Mouse (Mus musculus) MEL (cell line): ENCODE data around the gene Apbb2.

Source experiments
- CTCF ChIP-seq, 3 experiments: IDR thresholded peaks in 2 of 3; conservative IDR thresholded peaks in 1 of 3; 2 replicates each; pipeline ENCODE4 v1.5.1; 2011 to 2012; ENCODE audit warnings: low read length in 3 of 3, low read depth in 2 of 3, mild to moderate bottlenecking in 2 of 3, improper control_type of control experiment in 1 of 3, inconsistent platforms in 1 of 3, mixed read lengths in 1 of 3, moderate library complexity in 1 of 3; ENCODE audit not compliant: control insufficient read depth in 1 of 3, insufficient read depth in 1 of 3, poor library complexity in 1 of 3, severe bottlenecking in 1 of 3
- NRF1 ChIP-seq: IDR thresholded peaks from 2 replicates; pipeline ENCODE4 v1.6.1; 2014; ENCODE audit warnings: low read depth, mild to moderate bottlenecking, inconsistent platforms, low read length, improper control_type of control experiment, moderate library complexity; ENCODE audit not compliant: poor library complexity, insufficient read depth, severe bottlenecking
- SMC3 ChIP-seq: IDR thresholded peaks from 2 replicates; pipeline ENCODE4 v1.6.1; 2011; ENCODE audit warnings: low read depth, low read length, improper control_type of control experiment
- TBP ChIP-seq: IDR thresholded peaks from 2 replicates; pipeline ENCODE4 v1.8.0; 2011; ENCODE audit warnings: low read depth, low read length, improper control_type of control experiment
- ZNF384 ChIP-seq: IDR thresholded peaks from 2 replicates; pipeline ENCODE4 v1.6.1; 2012; ENCODE audit warnings: low read depth, mild to moderate bottlenecking, inconsistent platforms, low read length, improper control_type of control experiment

DNA sequence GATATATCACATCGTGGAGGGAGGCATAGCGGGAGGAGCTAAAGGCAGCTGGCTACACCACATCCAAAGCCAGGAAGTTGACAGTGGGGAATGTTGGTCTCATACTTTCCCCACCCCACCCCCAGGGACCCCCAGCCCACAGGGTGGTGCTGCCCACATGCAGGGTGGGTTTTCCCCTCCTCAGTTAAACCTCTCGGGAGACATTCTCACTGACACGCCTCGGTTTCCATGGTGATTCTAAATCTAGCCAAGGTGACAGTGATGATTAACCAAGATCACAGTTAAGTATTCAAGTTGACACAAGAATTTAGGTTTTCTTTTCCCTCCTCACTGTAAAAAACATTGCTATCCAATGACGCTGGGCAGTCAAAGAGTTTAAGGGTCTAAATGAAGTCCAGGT lies 270.2 kb downstream of the Apbb2 start:
- TF ChIP-seq NRF1: no peak
- no peak for TF ChIP-seq CTCF (IDR thresholded peaks at IDR 0.05 in 2 of 3, conservative IDR thresholded peaks at IDR 0.05 in 1 of 3; ENCODE audit: control insufficient read depth in 1 of 3, insufficient read depth in 1 of 3, low read depth in 2 of 3, low read length in 3 of 3, poor library complexity in 1 of 3, severe bottlenecking in 1 of 3)
- no peak for TF ChIP-seq ZNF384
- TF ChIP-seq SMC3: no peak
- no peak for TF ChIP-seq TBP
